Comparison of ENCODE assay signal across 10 mouse cellular contexts in the genomic region with DNA sequence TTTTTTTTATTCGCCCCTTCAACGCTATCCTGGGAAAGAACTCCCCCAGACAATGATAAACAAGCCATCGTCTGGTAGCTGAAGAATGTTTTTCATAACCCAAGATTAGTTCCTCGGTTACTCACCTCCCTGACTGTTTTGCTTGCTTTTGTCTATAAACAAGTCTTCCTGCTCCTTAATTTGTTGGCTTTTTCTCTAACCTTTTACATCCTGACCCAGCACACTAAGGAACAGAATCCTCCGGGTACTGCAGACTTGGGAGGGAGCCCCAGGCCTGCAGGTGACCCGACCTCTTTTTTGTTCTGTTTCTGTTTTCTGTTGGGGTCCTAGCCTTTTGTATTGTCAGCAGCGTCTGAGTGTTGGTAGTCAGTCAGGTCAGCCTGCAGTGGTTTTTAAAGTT. TPM values are rescaled to one million over a fixed set of nuclear protein-coding genes. Genes with fewer than 3 reads are reported as not detected.
DNase-seq lines count a peak whose midpoint lies in the region; ATAC-seq and TF ChIP-seq lines count a peak whose summit lies in the region.
"Had no signal": no experiment of that assay in that cellular context is flagged by ENCODE, and none has a peak within 500 bp of the region (broad histone marks: within the 10 kb centered on the region; RNA-seq: fewer than 3 reads in every experiment).

No protein-coding gene starts in this region.

- 41% methylated on average over 7 of the region's 7 CpGs for WGBS in heart, embryonic 10.5 days
- 42% methylated on average over 7 of the region's 7 CpGs for WGBS in hindbrain, embryonic 10.5 days
- 27% methylated on average over 7 of the region's 7 CpGs for WGBS in liver, embryonic 16.5 days (ENCODE audit: insufficient replicate concordance)

- peak overlapping the region; percentile 39 for H3K9ac ChIP-seq in liver, embryonic 16.5 days (ENCODE audit: low read depth, low read length)

- peak overlapping the region; percentile 79 for H3K4me2 ChIP-seq in liver, embryonic 16.5 days (ENCODE audit: low read depth, low read length)

- 0 out of 2 replicates have a peak overlapping the region, but pooled peaks have one; percentile 18 for H3K27ac ChIP-seq in heart, embryonic 10.5 days
- peak overlapping the region; percentile 53; the same call in 1 of the 2 replicates for H3K27ac ChIP-seq in hindbrain, embryonic 10.5 days
- peak overlapping the region; percentile 22 for H3K27ac ChIP-seq in liver, embryonic 16.5 days (ENCODE audit: low read length)

- TF ChIP-seq CTCF in E14TG2a.4 (conservative IDR thresholded peaks at IDR 0.05; ENCODE audit: low read length): no peak

- H3K4me1 ChIP-seq in heart, embryonic 10.5 days: peaks cover 75% of the 10 kb centered on the region
- peaks cover 73% of the 10 kb centered on the region for H3K4me1 ChIP-seq in E14TG2a.4 (replicated peaks; ENCODE audit: low read depth, low read length)
- H3K4me1 ChIP-seq in hindbrain, embryonic 10.5 days (replicated peaks): peaks cover 87% of the 10 kb centered on the region
- H3K4me1 ChIP-seq in liver, embryonic 16.5 days (ENCODE audit: control insufficient read depth, low read depth, low read length): peaks cover 70% of the 10 kb centered on the region

- no peaks in the 10 kb centered on the region for H3K36me3 ChIP-seq in heart, embryonic 10.5 days
- H3K36me3 ChIP-seq in E14TG2a.4 (ENCODE audit: insufficient read depth, low read length): peaks cover 10% of the 10 kb centered on the region; the same call in 1 of the 2 replicates
- peaks cover 6% of the 10 kb centered on the region; the same call in 1 of the 2 replicates for H3K36me3 ChIP-seq in hindbrain, embryonic 10.5 days
- no peaks in the 10 kb centered on the region for H3K36me3 ChIP-seq in liver, embryonic 16.5 days (ENCODE audit: control insufficient read depth, insufficient read depth)

- no peak for ATAC-seq in liver, embryonic 16.5 days (ENCODE audit: low read depth)

- H3K27me3 ChIP-seq in heart, embryonic 10.5 days (ENCODE audit: insufficient read depth, poor library complexity, severe bottlenecking): no peaks in the 10 kb centered on the region
- H3K27me3 ChIP-seq in E14TG2a.4 (ENCODE audit: insufficient read depth, low read length): no peaks in the 10 kb centered on the region
- H3K27me3 ChIP-seq in hindbrain, embryonic 10.5 days (ENCODE audit: insufficient read depth, poor library complexity, severe bottlenecking): no peaks in the 10 kb centered on the region
- no peaks in the 10 kb centered on the region for H3K27me3 ChIP-seq in liver, embryonic 16.5 days (ENCODE audit: control insufficient read depth, insufficient read depth, low read depth, low read length)

- peak overlapping the region; percentile 35; the same call in 1 of the 2 replicates for H3K4me3 ChIP-seq in heart, embryonic 10.5 days
- H3K4me3 ChIP-seq in E14TG2a.4 (replicated peaks; ENCODE audit: low read length): peak overlapping the region; percentile 96
- peak overlapping the region; percentile 81; the same call in 1 of the 2 replicates for H3K4me3 ChIP-seq in hindbrain, embryonic 10.5 days
- peak overlapping the region; percentile 44 for H3K4me3 ChIP-seq in liver, embryonic 16.5 days (ENCODE audit: low read depth, low read length)

- H3K9me3 ChIP-seq in heart, embryonic 10.5 days: no peaks in the 10 kb centered on the region
- H3K9me3 ChIP-seq in E14TG2a.4 (ENCODE audit: low read length): no peaks in the 10 kb centered on the region
- no peaks in the 10 kb centered on the region for H3K9me3 ChIP-seq in hindbrain, embryonic 10.5 days
- H3K9me3 ChIP-seq in liver, embryonic 16.5 days (replicated peaks; ENCODE audit: control insufficient read depth, low read length): no peaks in the 10 kb centered on the region

- no peak for DNase-seq in heart, embryonic 10.5 days (ENCODE audit: low spot score)
- no peak for DNase-seq in heart, adult 8-10 months (ENCODE audit: low spot score)
- DNase-seq in hindbrain, embryonic 10.5 days (ENCODE audit: low spot score): no peak
- no peak for DNase-seq in urinary bladder, adult 2 months (ENCODE audit: low spot score)
- no peak for DNase-seq in ovary, postnatal 36 days (ENCODE audit: low spot score)
- DNase-seq in embryo, embryonic 9.5 days (ENCODE audit: extremely low spot score): no peak
- DNase-seq: adrenal gland, postnatal 25 days; lung, postnatal 14 days had no signal

RNA-seq across cellular contexts. Expression of a gene that starts 2.6 kb away (rescaled TPM):
- 11.2 and 11.8 TPM in 2 replicates for polyA plus RNA-seq in heart, embryonic 10.5 days (2016; fragmentation: Nextera tagmentation; extraction: Ambion mirVana)
- total RNA-seq in heart, adult 8-10 months (2022): 10 to 100 TPM in 3 of 4 experiments, 1 to 10 TPM in 1; 9.8 to 11.6 (median 10.8) TPM
- 10.8 and 12.8 TPM in 2 replicates for polyA plus RNA-seq in hindbrain, embryonic 10.5 days (2016; fragmentation: Nextera tagmentation; extraction: Ambion mirVana)
- polyA plus RNA-seq in liver, embryonic 16.5 days (2015; fragmentation: Nextera tagmentation; extraction: Ambion mirVana): 5.6 and 7.2 TPM in 2 replicates
- polyA plus RNA-seq in urinary bladder, adult 2 months (2012; rRNA removed): 13.9 and 17.3 TPM in 2 replicates

RNA-seq across cellular contexts. Expression of a gene that starts 48.4 kb away (rescaled TPM):
- polyA plus RNA-seq in heart, embryonic 10.5 days (2016; fragmentation: Nextera tagmentation; extraction: Ambion mirVana): 41.9 and 60.6 TPM in 2 replicates
- total RNA-seq in heart, adult 8-10 months (2022): 100 to 1,000 TPM; 450 to 472 (median 462) TPM
- polyA plus RNA-seq in hindbrain, embryonic 10.5 days (2016; fragmentation: Nextera tagmentation; extraction: Ambion mirVana): 16.1 and 17.7 TPM in 2 replicates
- 9.0 and 12.4 TPM in 2 replicates for polyA plus RNA-seq in liver, embryonic 16.5 days (2015; fragmentation: Nextera tagmentation; extraction: Ambion mirVana)
- 24.3 and 40.2 TPM in 2 replicates for polyA plus RNA-seq in urinary bladder, adult 2 months (2012; rRNA removed)

Comparison
In these comparisons a context has a peak if more than half of its experiments do, and no peak if none do; other contexts are left out.
1. H3K4me3 ChIP-seq: peak in every context shown above with its lines; median percentile 96 in E14TG2a.4; 81 in hindbrain, embryonic 10.5 days; 44 in liver, embryonic 16.5 days; 35 in heart, embryonic 10.5 days.